Mouse (Mus musculus) liver, adult 10 weeks (tissue): Measurements from ENCODE around the gene Preb. TPM values are rescaled to one million over a fixed set of nuclear protein-coding genes. Genes with fewer than 3 reads are reported as not detected.

Experiments used
- polyA plus RNA-seq: library from polyadenylated mRNA; stranded (reverse); fragments of 350-450 nt; fragmentation: Illumina TruSeq; extraction: RNeasy Lipid Tissue Mini Kit (QIAGEN cat#74804); gene quantifications from one replicate; pipeline ENCODE4 v1.2.3, GENCODE M21; 2014; ENCODE audit warnings: low read depth, low replicate concordance

Gene Preb
- 34.2 TPM for polyA plus RNA-seq

GRCm38 (mm10) chr5:30959966-30960501 is at the start of gene Preb:
Preb (minus strand) TSS chr5:30960361.

GRCm38 (mm10) chr5:30968416-30968815 is 8.3 kb upstream of the Preb start, which contains the start of gene Tcf23:
Tcf23 (plus strand) TSS chr5:30968662.

DNA sequence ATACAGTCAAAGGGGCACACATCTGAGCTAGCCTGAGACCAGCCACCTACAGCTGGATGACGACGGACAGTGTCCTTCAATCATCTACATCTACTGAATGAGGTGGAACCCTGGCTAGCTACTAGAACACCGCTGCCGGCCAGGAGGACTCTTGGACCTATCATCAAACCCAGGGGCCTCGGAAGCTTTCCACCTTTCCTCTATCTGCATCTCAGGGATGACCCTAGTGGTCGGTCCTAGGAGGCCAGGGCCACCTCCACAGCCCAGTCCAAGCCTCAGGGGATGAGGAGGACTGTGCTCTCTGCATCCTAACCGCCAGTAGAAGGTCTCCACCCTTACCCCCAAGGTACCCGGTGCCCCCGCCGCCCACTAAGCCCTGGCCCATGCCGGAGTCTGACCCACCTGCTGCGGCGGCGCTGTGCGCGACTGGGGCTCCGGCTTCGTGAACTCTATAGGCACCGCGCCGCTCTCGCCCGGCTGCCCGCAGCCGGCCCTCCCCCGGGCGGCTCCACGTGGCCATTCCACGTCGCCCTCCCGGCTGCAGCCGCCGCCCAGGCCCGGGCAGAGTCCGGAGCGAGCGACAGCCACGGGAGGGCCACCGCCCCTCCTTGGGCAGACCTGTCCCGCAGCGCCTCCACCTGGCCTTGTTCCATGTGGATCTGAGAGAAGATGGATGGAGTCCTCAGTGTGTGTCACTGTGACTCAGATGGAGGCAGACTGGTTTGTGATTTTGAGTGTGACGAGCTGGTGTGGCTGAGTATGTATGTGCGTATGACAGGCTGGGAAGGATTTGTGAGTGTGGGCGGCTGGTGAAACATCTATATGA is 15.0 kb downstream of the Preb start, which contains the start of gene Cgref1:
TSS of gene Cgref1 (minus strand) at position 636 of the 826 bp plus-strand sequence.

DNA sequence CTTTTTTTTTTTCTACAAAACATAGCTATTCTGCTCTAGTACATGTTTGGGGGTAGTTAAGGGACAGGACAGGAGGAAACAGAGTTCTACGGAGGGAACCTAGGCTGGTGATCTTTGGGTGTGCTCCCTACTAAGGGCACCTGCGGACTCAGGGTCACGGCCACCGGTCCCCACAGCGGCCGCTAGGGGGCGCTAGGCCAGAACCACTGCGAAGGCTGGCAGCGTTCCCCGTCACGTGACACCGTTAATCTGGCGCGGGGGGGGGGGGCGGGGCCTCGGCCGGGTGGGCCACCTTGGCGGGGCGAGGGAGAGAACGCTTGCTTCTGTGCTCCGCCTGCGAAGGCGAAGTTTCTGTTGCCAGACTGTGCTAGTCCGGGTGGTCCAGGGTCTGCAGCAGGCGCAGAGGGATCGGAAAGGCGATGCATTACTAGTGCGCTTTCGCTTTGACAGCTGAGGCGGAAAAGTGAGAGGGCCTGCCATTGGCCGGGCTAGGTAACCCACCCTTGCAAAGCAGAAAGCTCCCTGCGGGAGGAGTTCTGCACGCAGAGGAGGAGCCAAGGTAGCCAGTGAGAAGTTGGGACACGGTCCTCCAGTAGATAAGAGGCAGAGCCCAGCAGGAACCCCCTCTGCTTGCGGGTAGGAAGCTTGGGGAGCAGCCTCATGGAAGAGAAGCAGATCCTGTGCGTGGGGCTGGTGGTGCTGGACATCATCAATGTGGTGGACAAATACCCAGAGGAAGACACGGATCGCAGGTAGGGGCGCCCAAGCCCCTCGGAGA is 38.7 kb downstream of the Preb start, which contains the start of gene Khk:
TSS of gene Khk (plus strand) at position 176 of the 778 bp plus-strand sequence.

GRCm38 (mm10) chr5:30913060-30913841 is 46.9 kb downstream of the Preb start, which contains the start of gene Emilin1:
Emilin1 (plus strand) TSS chr5:30913402.

DNA sequence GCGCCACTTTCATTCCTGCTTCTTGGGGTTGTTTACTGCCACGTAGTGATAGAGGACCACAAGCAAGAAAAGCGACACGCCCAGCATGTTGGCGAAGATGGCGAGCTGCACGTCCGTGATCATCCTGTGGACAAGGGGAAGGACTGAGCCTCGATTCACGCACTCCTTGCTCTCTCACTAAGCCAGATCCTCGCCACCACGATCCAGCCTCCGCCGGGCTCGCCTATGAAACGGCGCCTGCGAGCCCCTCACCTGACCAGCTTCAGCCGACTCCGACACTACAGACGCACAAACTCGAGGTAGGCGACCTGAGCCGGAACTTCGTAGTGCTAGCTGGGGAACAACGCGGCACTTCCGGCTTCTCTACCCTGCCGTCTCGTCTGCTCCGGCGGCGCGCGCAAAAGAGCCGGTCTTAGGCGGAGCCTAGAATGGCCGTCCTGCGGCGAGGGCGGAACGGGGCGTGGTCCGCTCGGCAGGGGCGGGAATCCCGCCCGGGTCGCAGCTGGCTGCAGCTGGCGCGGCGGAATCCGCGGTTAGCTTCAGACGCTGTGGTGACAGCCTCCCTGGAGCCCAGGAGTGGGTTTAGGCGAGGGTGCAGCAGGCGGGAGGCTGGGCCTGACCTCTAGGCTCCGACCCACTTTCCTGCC is 52.6 kb downstream of the Preb start, which contains the start of gene Ost4:
TSS of gene Ost4 (minus strand) at position 376 of the 647 bp plus-strand sequence.

Other genes starting within 250 kb of the Preb start
- not detected for gene Dpysl5, start 248.8 kb downstream of the Preb start, polyA plus RNA-seq
- gene Mapre3, start 145.7 kb downstream of the Preb start, polyA plus RNA-seq, result 15.2 TPM
- 7.9 TPM for gene Tmem214, start 92.3 kb downstream of the Preb start, polyA plus RNA-seq
- gene Agbl5, start 71.7 kb downstream of the Preb start, polyA plus RNA-seq, result 1.4 TPM
- 126 TPM for gene Ost4, start 52.6 kb downstream of the Preb start, polyA plus RNA-seq
- gene Emilin1, start 47.0 kb downstream of the Preb start, polyA plus RNA-seq, result 0.56 TPM
- gene Khk, start 38.9 kb downstream of the Preb start, polyA plus RNA-seq, result 24.2 TPM
- not detected for gene Cgref1, start 14.8 kb downstream of the Preb start, polyA plus RNA-seq
- gene Tcf23, start 8.3 kb upstream of the Preb start, polyA plus RNA-seq, result not detected
- 116 TPM for gene Atraid, start 88.0 kb upstream of the Preb start, polyA plus RNA-seq
- 1.8 TPM for gene Slc5a6, start 88.6 kb upstream of the Preb start, polyA plus RNA-seq
- 0.29 TPM for gene Cad, start 94.4 kb upstream of the Preb start, polyA plus RNA-seq
- gene Dnajc5g, start 145.9 kb upstream of the Preb start, polyA plus RNA-seq, result not detected
- not detected for gene Slc30a3, start 147.9 kb upstream of the Preb start, polyA plus RNA-seq
- gene Trim54, start 156.4 kb upstream of the Preb start, polyA plus RNA-seq, result not detected
- not detected for gene Ucn, start 178.5 kb upstream of the Preb start, polyA plus RNA-seq
- gene Mpv17, start 193.9 kb upstream of the Preb start, polyA plus RNA-seq, result 31.4 TPM
- 0.13 TPM for gene Gm29609, start 219.6 kb upstream of the Preb start, polyA plus RNA-seq
- gene Gtf3c2, start 219.8 kb upstream of the Preb start, polyA plus RNA-seq, result 30.5 TPM
- 8.9 TPM for gene Snx17, start 232.9 kb upstream of the Preb start, polyA plus RNA-seq
- 3.8 TPM for gene Eif2b4, start 233.1 kb upstream of the Preb start, polyA plus RNA-seq
- 1.4 TPM for gene Zfp513, start 241.9 kb upstream of the Preb start, polyA plus RNA-seq